Mouse (Mus musculus) liver, embryonic 14.5 days (tissue): ENCODE measurements around the gene Lpxn. TPM values are rescaled to one million over a fixed set of nuclear protein-coding genes. Genes with fewer than 3 reads are reported as not detected.

Experiments used
- ATAC-seq: fragments of 200-750 bp; cut with Nextera tagmentation; 2 replicates; pipeline ENCODE4 v1.8.0; 2017; ENCODE audit warnings: moderate number of reproducible peaks, mild to moderate bottlenecking, moderate library complexity; ENCODE audit not compliant: insufficient read depth
- DNase-seq, 3 experiments: peaks; one replicate each; pipeline ENCODE4 v3.0.0-alpha.2; 2012 to 2013; ENCODE audit warnings: low read depth in 3 of 3, low spot score in 3 of 3
- H3K27ac ChIP-seq: fragments of 300-500 bp; sonication (generic); 2 replicates; pipeline ENCODE4 v1.5.1; 2014; ENCODE audit warnings: moderate library complexity, mild to moderate bottlenecking, control low read depth, inconsistent platforms
- H3K27me3 ChIP-seq: fragments of 300-500 bp; sonication (generic); 2 replicates; pipeline ENCODE4 v1.6.1; 2014; ENCODE audit warnings: mild to moderate bottlenecking, low read length, moderate library complexity; ENCODE audit not compliant: control insufficient read depth, insufficient read depth
- H3K36me3 ChIP-seq: fragments of 300-500 bp; sonication (generic); replicated peaks from 2 replicates; pipeline ENCODE4 v1.6.1; 2014; ENCODE audit warnings: low read depth; ENCODE audit not compliant: control insufficient read depth, insufficient read depth
- H3K4me1 ChIP-seq, 2 experiments: fragments of 200-500 bp in 1 of 2; fragments of 300-500 bp in 1 of 2; sonication (generic) in 1 of 2; replicated peaks; 2 replicates each; pipeline ENCODE4 v1.6.1; 2012 to 2014; ENCODE audit warnings: antibody characterized with exemption in 1 of 2, inconsistent platforms in 1 of 2, low read length in 1 of 2; ENCODE audit not compliant: control insufficient read depth in 2 of 2, insufficient read depth in 2 of 2
- H3K4me2 ChIP-seq: fragments of 300-500 bp; sonication (generic); 2 replicates; pipeline ENCODE4 v1.6.1; 2014; ENCODE audit warnings: low read depth, mild to moderate bottlenecking, control low read depth, moderate library complexity
- H3K4me3 ChIP-seq, 2 experiments: fragments of 200-500 bp in 1 of 2; fragments of 300-500 bp in 1 of 2; sonication (generic) in 1 of 2; 2 replicates each; pipeline ENCODE4 v1.5.1; 2012 to 2014; ENCODE audit warnings: low read depth in 2 of 2, low read length in 2 of 2, mild to moderate bottlenecking in 2 of 2, control low read depth in 1 of 2, inconsistent platforms in 1 of 2, moderate library complexity in 1 of 2; ENCODE audit not compliant: insufficient read depth in 1 of 2
- H3K9ac ChIP-seq: fragments of 300-500 bp; sonication (generic); replicated peaks from 2 replicates; pipeline ENCODE4 v1.6.1; 2014; ENCODE audit warnings: mild to moderate bottlenecking, control low read depth, moderate library complexity
- H3K9me3 ChIP-seq: fragments of 300-500 bp; sonication (generic); 2 replicates; pipeline ENCODE4 v1.6.1; 2016; ENCODE audit warnings: low read length, mixed read lengths; ENCODE audit not compliant: control insufficient read depth
- CTCF ChIP-seq: IDR thresholded peaks from 2 replicates; pipeline ENCODE4 v1.5.1; 2016; ENCODE audit warnings: antibody characterized with exemption, low read depth, control low read depth
- EP300 ChIP-seq: IDR thresholded peaks from 2 replicates; pipeline ENCODE4 v1.6.1; 2016; ENCODE audit warnings: antibody characterized with exemption, low read depth
- WGBS: fragments of 180-500 bp; shearing (Covaris S2); extraction: QIAGEN DNeasy Blood & Tissue Kit; methylation state at CpG from one replicate; pipeline ENCODE4 v1.1.7; 2014; ENCODE audit not compliant: insufficient replicate concordance; 5-methylcytosine and 5-hydroxymethylcytosine counted together
- polyA plus RNA-seq, 2 experiments: library from polyadenylated mRNA; depleted of rRNA in 1 of 2; stranded (reverse) in 1 of 2; unstranded in 1 of 2; fragments of >200 nt; fragmentation: Nextera tagmentation in 1 of 2; extraction: Ambion mirVana in 1 of 2; gene quantifications; 2 replicates each; pipeline versions ENCODE4 v1.2.1 to v1.2.3; 2012 to 2014

Lpxn gene
- polyA plus RNA-seq, 2 experiments: 1.3 to 2.7 TPM

GRCm38 (mm10) chr19:12787721-12788120, 8.3 kb upstream of the Lpxn start:
- Histone ChIP-seq H3K9me3 (no peaks in the 10 kb centered on the region), H3K4me1 (peaks cover 0 to 2% of the 10 kb centered on the region in 2 experiments; a peak in 3 of 4 replicates), H3K27me3 (no peaks in the 10 kb centered on the region), H3K27ac (no peak overlapping the region), H3K4me3 (no peak overlapping the region), H3K36me3 (no peaks in the 10 kb centered on the region; the same call in 1 of the 2 replicates), H3K9ac (no peak overlapping the region), H3K4me2 (no peak overlapping the region)
- no peak for ATAC-seq
- WGBS: 86% methylated on average over 4 of the region's 4 CpGs
- TF ChIP-seq EP300 (no peak), CTCF (no peak)
- DNase-seq: no peak

- Histone ChIP-seq H3K27ac (no peak overlapping the region), H3K9me3 (no peaks in the 10 kb centered on the region), H3K4me2 (no peak overlapping the region), H3K9ac (no peak overlapping the region), H3K4me3 (no peak overlapping the region), H3K27me3 (no peaks in the 10 kb centered on the region), H3K4me1 (peaks cover 2 to 4% of the 10 kb centered on the region in 2 experiments), H3K36me3 (no peaks in the 10 kb centered on the region; the same call in 1 of the 2 replicates)
- TF ChIP-seq CTCF (no peak), EP300 (no peak)
- DNase-seq (no peak), ATAC-seq (no peak)
Measured at GRCm38 (mm10) chr19:12792374-12792773, 3.6 kb upstream of the Lpxn start.

- H3K27ac ChIP-seq: peak overlapping the region; percentile 84
- no peaks in the 10 kb centered on the region for H3K9me3 ChIP-seq
- DNase-seq (peak; percentile 73 to 80 (median 75)), ATAC-seq (peak; percentile 60)
- WGBS: under 1% methylated on average over 30 of the region's 39 CpGs
- peak overlapping the region; percentile 84 for H3K9ac ChIP-seq
- peak; percentile 86 for TF ChIP-seq CTCF
- TF ChIP-seq EP300: peak; percentile 16; the same call in 1 of the 2 replicates
- H3K36me3 ChIP-seq: no peaks in the 10 kb centered on the region
- peak overlapping the region; percentile 79 for H3K4me2 ChIP-seq
- H3K27me3 ChIP-seq: no peaks in the 10 kb centered on the region
- H3K4me3 ChIP-seq: peak overlapping the region; percentile 82 to 93
- peaks cover 3 to 4% of the 10 kb centered on the region in 2 experiments for H3K4me1 ChIP-seq
Measured at GRCm38 (mm10) chr19:12794056-12795044, 1.6 kb upstream of the Lpxn start.

- Histone ChIP-seq H3K27me3 (no peaks in the 10 kb centered on the region), H3K9ac (peak overlapping the region; percentile 84), H3K36me3 (no peaks in the 10 kb centered on the region), H3K4me2 (peak overlapping the region; percentile 79), H3K4me3 (peak overlapping the region; percentile 82 to 93), H3K4me1 (peaks cover 3 to 4% of the 10 kb centered on the region in 2 experiments), H3K27ac (peak overlapping the region; percentile 84), H3K9me3 (no peaks in the 10 kb centered on the region)
- TF ChIP-seq CTCF (no peak), EP300 (0 out of 2 replicates have a peak, but pooled peaks have one; percentile 4)
- under 1% methylated on average over 28 of the region's 63 CpGs for WGBS
- DNase-seq (peak in 1 of 3 experiments; percentile 17), ATAC-seq (peak; percentile 11)
Measured at GRCm38 (mm10) chr19:12795110-12795509, 883 bp upstream of the Lpxn start.

GRCm38 (mm10) chr19:12796328-12796931, 437 bp downstream of the Lpxn start:
- peak; percentile 63 to 74 (median 71) for DNase-seq
- no peaks in the 10 kb centered on the region for H3K36me3 ChIP-seq
- H3K4me3 ChIP-seq: peak overlapping the region; percentile 82 to 89
- ATAC-seq: peak; percentile 54
- H3K4me1 ChIP-seq: peaks cover 2 to 4% of the 10 kb centered on the region in 2 experiments
- H3K4me2 ChIP-seq: peak overlapping the region; percentile 92
- TF ChIP-seq CTCF (no peak), EP300 (no peak)
- H3K9me3 ChIP-seq: no peaks in the 10 kb centered on the region
- WGBS: under 1% methylated on average over 29 of the region's 29 CpGs
- H3K27ac ChIP-seq: peak overlapping the region; percentile 96
- peak overlapping the region; percentile 79 for H3K9ac ChIP-seq
- no peaks in the 10 kb centered on the region for H3K27me3 ChIP-seq
